Mouse (Mus musculus): ENCODE data around the gene Unc93b1.

- TF ChIP-seq CTCF (IDR thresholded peaks at IDR 0.05; ENCODE audit: insufficient read depth, low read length) = no peak
- no peak for TF ChIP-seq POLR2A (IDR thresholded peaks at IDR 0.05; ENCODE audit: borderline replicate concordance, extremely low read depth, low read depth, low read length)
Observed at GRCm38 (mm10) chr19:3952099-3952498, 17.1 kb downstream of the Unc93b1 start.
